Mouse (Mus musculus) ovary, postnatal 14 days (tissue): ENCODE data around the gene Ldhd.

ENCODE experiments used
- DNase-seq: peaks from one replicate; pipeline ENCODE4 v3.0.0; 2022; ENCODE audit warnings: low spot score

Ldhd gene

DNA sequence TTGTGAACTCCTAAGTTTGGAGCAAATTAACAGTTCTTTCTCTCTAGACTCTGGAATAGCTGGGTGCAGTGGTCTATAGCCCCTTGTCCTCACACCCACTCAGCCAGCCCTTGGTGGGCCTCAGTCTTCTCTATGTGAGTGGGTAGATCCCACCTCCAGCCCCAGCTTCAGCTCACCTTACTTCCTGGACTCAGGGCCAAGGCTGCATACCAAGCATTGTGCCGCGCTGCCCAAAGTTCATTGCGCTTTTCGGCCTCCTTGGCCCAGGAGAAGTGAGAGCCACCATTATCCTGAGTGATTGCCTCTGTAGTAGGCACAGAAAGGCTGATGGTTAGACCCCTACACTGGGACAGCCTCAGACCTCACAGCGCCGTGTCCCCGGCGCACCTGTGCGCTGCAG, 2.3 kb downstream of the Ldhd start:
- no peak for DNase-seq

- no peak for DNase-seq
Measured at GRCm38 (mm10) chr8:111626933-111627332, 3.2 kb downstream of the Ldhd start.

GRCm38 (mm10) chr8:111626528-111626820, 3.7 kb downstream of the Ldhd start:
- no peak for DNase-seq

DNA sequence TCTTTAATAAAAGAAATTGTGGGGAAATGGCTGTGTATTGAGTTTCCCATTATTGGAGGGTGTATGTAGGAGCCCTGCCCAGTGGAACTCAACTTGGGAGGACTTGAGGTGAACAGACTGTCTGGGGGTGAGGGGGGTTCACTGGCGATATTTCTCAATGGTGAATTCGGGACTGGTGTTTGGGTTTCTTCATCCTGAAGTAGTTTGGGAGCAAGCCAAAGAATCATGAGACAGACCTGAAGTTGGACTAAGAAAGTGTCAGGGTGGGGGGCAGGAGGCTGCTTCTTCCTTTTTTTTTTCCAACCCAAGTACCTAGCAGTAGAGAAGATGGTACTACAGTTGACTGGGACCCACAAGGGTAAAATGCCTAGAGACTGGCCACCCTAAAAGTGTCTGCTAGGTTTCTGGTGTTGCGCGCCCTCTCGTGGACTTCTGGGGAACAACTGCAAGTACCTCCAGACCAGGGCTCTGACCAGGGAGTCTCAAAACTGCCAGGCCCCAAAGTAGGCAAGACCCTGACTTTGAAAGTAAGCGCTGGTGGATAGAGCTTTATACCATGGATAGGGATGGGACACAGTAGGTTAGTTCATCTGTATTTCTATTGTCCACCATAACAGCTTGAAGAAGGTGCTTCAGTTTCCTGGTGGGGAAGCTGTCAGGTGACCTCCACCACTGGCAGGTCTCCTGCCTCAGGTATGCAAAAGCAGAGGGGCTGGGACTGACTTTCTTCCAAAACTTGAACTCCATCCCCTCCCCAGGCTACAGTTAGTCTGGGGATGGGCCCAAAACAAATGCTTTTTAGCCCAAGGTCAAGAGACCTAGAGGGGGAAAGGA, 4.3 kb downstream of the Ldhd start:
- DNase-seq: peak; percentile 57

GRCm38 (mm10) chr8:111624853-111625221, 5.3 kb downstream of the Ldhd start:
- DNase-seq: no peak

DNA sequence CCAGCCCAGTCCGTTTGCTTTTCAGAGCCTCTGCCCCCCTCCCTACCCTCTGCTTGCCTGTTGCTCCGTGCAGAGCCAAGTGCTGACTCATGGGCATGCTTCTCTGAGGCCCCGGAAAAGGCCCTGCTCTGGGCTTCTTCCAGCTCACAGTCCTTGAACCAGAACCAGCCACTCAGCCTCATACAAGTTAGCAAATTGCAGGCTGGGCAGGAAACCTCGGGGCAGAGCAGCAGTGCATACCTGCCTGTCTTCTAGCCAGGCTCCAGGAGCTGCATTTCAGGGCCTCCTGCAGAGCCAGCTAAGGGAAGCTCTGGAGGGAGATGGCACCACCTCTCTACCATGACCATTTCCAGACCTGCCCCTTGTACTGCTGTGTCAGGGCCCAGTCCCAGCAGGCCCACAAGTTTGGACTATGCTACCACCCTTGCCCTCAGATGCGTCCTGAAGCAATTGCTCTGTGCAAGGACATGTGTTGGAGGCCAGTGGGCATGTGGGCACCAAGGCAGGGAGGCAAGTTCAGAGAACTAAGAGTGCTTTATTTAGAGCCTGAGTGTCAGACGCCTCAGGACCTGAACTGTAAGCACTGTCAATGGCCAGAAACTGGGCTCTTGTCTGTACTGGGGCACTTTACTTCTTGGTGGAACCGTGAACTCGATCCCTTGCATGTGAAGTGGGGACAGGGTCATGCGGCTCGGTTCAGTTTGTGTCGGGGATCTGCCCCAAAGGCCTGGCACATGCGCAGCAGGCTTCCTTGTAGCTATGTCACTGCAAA, 5.9 kb downstream of the Ldhd start:
- peak; percentile 58 for DNase-seq

- DNase-seq: no peak
Measured at GRCm38 (mm10) chr8:111622553-111622952, 7.6 kb downstream of the Ldhd start.

DNA sequence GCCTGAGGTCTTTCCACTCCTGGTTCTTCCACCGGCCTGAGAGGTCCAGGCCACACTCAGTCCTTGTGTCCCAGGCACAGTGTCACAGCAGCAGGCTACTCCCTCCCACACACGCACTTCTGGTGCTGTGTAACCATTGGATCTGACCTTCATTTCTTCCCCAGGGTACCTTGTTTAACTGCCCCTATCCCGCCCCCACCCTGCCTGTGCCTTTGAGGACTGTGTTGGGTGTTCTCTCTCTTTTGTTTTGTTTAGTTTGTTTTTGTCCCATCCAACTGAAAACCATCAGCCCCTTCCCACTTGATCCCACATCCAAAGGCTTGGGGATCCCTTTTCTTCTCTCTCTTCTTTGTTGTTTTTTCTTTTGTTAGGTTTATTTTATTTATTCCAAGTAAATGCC, 8.1 kb downstream of the Ldhd start:
- DNase-seq: no peak

DNA sequence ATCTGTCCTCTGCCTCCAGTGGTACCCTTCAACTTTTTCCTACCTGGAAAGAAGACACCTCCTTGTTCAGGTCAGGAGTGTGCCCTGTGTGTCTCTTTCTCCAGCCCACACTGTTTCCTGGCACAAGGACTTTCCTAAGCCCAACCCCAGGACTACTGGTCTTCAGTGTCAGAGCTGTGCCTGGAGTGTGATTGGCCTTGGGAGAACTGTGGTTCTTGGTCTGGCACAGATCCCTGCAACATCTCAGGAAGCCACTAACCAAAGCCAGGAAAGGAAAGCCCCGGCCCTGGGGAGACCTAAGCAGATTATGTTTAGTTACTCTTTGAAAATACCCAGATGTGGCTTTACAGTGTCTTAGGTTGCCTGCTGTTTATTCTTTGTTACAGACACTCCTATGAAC, 10.2 kb downstream of the Ldhd start:
- DNase-seq: no peak

DNA sequence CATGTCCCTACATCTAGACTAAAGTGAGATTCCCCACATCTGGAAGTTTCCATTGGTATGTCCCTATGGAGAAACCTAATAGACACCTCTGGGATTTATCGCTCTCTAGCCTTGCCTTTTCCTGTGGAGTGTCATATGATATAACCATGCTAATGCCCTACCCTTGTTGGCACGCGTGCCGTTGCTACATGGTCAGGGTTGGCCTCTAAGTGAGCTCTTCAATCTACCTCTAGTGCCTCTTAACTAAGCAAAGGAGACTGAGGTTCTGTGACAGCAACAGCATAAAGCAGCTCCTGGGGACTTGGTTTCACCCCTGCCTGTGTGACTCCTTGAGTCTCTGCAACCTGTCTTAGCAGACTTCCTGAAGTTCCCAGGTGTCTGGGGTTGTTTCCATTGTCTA, 11.9 kb downstream of the Ldhd start:
- DNase-seq: no peak

GRCm38 (mm10) chr8:111617812-111618211, 12.4 kb downstream of the Ldhd start:
- DNase-seq: no peak

DNA sequence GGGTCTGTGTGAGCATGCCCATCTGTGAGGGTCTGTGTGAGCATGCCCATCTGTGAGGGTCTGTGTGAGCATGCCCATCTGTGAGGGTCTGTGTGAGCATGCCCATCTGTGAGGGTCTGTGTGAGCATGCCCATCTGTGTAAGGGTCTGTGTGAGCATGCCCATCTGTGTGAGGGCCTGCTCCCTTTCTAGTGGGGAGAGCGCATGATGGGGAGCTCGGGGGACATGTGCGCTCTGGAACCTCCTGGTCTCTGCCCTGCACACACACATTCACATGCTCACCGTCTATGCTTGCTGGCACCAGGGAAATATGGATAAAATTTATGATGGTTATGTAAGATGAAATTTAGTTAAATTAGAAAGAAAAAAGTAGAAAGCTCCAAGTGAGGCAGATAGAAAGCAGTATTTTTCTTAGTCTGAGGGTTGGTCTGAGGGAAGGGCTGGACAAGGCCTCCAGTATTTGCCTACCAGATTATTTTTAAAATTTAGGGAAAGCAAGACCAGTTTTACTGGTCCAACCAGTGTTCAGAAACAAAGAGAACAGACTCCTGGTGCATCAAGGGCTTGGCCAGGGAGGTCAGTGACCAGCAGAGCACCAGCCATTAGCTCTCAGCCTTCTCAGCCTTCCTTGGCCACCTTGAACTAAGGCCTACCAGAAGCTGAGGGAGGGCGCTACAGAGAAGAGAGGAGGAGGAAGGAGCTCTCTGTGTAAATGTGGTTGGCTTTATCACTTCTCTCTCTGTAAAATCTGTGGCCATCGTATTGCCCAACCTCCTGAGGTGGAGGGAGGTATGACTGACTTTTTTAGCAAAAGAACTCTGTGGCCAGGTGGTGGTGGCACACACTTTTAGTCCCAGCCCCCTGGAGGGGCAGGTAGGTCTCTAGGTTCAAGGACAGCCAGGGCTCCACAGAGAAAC, 15.1 kb downstream of the Ldhd start:
- DNase-seq: no peak

DNA sequence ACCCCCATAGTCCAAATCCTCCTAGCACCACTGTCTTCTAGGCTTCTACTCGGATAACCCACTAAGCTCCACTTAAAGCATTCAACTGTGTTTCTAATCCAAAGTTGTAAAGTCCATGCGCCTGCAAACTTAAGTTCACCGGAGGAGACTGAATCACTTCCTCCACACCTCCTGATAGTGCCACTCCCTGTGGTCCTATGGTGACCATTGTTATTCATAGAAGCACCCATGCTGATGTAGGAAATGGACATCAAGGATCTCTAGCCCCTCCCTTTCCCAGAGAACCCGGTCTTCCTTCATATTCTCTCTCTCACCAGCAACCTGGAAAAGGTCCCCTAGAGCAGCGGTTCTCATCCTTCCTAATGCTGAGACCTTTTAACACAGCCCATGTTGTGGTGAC, 17.0 kb downstream of the Ldhd start:
- DNase-seq: no peak

DNA sequence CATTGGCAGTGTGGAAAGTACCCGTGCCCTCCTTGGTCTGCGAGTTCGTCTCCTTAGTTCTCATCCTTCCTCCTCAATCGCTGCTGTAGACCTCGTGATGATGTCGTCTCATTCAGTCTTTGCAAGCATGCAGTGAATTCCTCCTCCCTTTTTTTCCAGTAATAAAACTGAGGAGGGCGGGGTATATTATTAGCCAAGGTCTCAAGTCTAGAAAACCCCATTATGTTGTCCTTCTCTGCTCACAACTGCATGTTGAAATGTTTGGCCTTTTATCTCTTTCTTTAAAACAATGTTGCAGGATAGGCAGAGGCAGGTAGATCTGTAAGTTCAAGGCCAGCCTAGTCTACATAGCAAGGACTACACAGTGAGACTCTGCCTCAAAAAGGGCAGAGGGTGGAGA, 22.8 kb downstream of the Ldhd start:
- no peak for DNase-seq

DNA sequence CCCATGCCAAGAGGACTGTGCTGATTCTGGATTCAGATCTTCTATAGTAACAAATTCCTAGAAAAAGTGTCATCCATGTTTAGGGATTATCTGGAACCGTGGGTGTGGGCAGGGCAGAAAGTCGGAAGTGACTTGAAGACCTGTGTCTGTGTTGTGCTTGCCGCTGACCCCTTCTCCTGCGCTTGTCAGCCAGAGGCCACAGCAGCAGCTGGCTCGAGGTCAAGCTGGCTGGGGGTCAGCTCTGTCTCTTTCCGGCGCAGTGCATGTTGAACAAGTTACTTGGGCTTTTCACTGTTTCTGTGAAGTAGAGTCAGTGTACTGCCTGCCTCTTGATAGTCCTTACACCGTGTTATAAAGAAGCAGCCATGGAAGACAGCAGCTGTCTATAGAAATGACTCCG, 23.2 kb downstream of the Ldhd start:
- no peak for DNase-seq

- no peak for DNase-seq
Measured at GRCm38 (mm10) chr8:111604986-111605385, 25.2 kb downstream of the Ldhd start.

GRCm38 (mm10) chr8:111602050-111602449, 28.1 kb downstream of the Ldhd start:
- no peak for DNase-seq

DNA sequence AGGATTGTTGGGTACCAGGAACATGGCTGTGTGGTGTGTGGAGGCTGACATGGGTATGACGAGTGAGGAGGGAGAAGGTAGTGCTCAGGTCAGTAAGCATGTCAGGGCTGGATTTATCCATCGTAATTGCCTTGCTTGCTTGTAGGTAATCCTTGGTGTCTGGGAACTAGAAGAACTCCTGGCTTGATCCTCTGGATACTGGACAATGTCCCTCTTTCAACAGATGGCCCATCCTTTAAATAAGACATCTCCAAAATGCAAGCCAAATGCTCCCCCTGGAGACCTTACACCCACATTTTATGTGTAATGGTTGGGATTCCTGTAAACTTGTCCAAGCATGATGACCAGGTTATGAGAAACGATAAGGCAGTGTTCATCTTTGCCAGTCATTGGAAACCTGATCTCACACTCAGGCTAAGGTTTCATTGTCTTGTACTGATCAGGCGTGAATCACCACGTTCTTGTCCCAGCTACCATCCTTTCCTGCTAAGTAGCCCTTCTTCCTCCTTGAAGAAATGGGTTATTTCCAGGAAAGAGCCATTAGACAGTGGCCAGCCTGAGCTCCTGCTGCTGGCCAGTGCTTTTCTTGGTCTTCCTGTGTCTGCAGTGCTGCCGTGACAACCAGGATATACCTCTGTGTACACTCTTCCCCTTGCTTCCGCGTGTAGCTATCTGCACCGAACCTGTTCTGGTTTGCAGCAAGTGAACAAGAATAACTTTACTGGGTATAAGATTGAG, 30.3 kb downstream of the Ldhd start:
- DNase-seq: no peak

DNA sequence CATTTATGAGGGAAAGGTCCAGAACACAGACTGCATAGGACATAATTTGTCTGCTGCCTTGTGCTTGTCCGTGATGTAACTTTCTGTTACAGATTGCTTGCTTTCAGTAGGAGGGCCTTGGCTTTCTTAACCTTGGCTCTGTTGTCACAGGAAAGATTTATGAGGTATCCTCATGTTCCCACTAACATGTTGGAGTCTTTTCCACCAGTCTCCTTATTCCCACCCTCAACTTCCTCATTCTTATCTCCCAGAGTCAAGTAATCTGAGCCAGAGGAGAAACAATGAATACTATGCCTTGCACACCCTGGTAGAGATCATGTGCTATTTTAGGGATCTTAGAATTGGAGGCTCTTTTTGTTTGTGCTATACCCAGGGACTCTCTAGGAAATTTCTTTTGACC, 32.9 kb downstream of the Ldhd start:
- peak; percentile 24 for DNase-seq

GRCm38 (mm10) chr8:111596485-111596821, 33.7 kb downstream of the Ldhd start:
- DNase-seq: no peak

DNA sequence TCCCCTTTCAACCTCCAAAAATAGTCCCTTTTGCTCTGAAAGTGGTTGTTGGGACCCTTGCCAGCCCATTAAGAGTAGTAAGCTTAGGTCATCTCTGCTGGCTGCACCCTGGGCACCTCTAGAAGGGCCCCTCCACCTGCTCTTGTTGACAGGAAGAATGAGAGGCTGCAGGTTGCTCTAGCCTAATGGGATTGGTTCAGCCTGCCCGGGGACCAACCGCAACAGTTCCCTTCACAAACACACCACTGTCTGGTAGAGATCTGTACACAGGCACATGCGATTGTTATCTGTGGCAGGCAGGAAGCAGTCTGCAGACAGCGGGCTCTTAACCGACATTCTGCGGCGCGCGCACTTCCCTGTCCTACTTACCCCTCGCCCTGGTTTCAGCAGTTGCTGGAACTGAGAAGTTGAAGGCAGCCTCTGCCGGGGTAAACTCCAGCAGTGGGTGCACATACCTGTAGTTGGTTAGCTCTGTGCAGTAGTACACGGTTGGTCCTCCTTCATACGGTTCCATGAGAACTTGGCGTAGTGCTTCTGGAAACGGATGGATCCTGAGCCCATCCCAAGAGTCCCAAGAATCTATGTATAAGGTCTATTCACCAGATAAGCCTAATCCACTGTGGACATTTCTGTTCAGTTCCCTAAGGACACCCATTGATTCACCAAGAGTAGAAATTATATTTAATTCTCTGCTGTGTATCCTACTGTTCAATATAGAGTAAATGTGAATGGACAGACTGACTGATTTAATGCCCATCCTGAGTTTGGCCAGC, 34.3 kb downstream of the Ldhd start:
- no peak for DNase-seq
